Mouse (Mus musculus) gastrocnemius, postnatal 14 days (tissue): ENCODE data around the gene Cdc7. TPM values are rescaled to one million over a fixed set of nuclear protein-coding genes. Genes with fewer than 3 reads are reported as not detected.
A peak's percentile ranks its signal among the peaks of the same experiment; 100 is the strongest.

Experiments used
- DNase-seq: peaks from one replicate; pipeline ENCODE4 v3.0.0; 2021; ENCODE audit warnings: mixed read lengths
- intact Hi-C: fragments of 180-260 bp; cut with DNase I; formaldehyde crosslinking; loops from one replicate; pipeline ENCODE4 v1.15.1; 2025; ENCODE audit warnings: low total_unique reads
- total RNA-seq, 2 experiments: library from RNA; stranded (reverse); gene quantifications; 2 replicates each; pipeline ENCODE4 v1.2.3; 2021

Cdc7 gene
- total RNA-seq, 2 experiments from 2014 or later, result 0.88 to 1.00 TPM

DNA sequence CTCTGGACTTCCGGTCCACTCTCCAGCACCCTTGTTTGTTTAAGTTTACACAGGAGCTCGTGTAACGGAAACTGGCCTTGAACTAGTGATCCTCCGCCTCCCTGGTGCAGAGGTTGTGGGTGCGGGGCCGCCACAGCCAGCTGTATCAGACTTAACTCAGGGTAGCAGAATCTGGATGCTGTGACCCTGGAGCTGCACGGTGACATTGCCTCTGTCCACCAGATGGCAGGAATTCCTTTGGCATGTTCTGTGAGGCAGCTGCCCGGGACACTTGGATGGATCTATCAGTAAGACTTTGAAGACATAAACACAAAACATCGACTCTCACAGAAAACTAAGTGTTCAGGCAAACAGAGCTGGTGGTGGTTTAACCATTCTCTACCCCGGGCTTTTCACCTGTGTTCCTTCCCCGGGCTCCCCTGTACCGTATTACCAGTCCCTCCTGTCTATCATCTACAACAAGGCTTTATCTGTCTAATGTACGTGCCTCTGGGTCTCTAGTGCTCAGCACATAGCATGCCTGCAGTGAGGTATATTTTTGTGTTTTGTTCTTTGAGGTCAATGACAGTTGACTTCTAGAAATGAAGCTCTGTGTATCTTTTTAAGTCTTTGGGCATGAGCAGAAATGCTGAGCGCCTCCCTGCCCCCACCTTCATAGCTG lies 26.6 kb downstream of the Cdc7 start:
- intact Hi-C loops, result loop anchor here (2.0 to 5.0 kb wide), 2 partner anchors 297 to 332 kb away; partner anchors contain the start of gene Tgfbr3

DNA sequence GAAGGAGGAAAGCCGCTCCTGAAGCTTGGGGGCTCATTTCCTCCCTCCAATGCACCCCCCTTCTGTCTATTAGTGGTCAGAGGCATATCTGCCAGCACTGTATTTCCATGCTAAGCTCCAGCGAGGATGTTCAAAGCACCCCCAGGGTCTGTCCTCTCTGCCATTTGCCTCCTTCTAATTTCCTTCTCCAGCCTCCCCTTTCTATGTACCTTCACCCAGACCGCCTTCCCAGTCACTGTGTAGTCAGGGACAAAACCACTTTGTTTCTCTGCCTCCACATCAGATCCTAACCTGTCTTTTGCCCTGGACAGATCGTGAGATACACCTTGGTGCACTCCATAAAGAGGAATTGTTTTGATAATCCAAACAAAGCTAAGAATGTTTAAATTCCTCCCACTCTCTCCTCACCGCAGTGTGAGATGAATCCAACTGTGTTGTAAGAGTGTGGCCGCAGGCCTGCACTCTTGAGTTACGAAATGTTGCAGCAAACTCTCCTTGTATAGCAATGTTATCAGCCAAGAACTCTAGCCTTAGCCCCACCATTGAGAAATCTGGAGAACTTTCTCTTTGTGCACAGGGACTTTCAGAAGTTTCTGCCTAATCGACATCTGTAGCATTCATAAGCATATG lies 27.3 kb downstream of the Cdc7 start:
- intact Hi-C loops, result loop anchor here (2.0 to 5.0 kb wide), 2 partner anchors 296 to 331 kb away; partner anchors contain the start of gene Tgfbr3
- no peak for DNase-seq

More for the DNA sequence above, 26.6 kb downstream of the Cdc7 start:
- peak; percentile 64 for DNase-seq

DNA sequence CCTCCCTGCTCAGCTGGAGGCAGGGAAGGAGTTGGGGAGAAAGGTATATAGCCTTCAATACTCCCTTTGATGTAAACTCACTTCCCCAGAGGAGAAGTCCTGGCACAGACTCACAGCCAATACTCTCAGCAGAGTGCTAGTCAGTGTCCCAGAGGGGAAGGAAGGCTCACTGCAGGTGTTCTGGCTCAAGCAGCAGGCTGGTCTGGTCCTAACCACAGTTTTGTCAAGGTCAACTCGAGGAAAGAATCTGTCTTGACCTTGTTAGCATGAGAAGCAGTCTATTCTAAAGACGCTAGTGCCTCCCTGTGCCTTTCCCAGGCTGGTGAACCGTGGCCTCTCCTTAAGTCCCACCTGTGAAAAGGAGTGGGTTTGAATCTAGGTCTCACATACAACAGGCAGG lies 30.6 kb downstream of the Cdc7 start:
- intact Hi-C loops, result loop anchor here (5.0 kb wide), 1 partner anchor 293 kb away; the partner anchor contains the start of gene Tgfbr3
- no peak for DNase-seq

DNA sequence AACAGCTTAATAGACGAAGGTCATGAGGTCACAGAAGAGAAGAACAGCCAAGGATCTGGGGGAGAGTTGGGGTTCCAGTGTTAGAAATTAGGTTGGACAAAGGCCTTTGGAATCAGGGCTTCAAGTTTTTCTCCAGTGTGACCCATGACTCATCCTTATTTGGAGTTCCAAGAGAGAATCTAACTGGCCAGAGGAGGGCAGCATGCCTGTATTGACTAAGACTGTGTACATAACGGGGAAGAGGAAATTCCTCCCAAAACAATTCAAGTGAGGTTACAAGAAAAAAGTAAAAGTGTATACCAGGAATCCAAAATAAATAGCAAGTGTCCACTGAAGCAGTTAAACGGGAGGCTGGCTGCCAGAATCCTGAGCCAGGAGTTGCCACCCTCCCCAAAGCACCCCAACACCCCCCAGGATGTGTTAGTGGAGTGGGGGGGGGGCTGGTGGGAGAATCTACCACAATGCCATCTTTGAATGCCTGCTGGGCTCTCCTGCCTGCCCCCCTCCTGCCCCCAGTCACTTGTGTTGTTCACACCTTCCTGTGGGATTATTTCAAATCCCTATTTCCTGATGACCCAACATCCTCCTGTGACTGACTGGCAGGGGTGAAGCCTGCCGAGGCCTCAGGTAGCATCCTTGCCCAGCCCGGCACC lies 31.9 kb downstream of the Cdc7 start:
- intact Hi-C loops, result no loop called here
- peak; percentile 67 for DNase-seq

DNA sequence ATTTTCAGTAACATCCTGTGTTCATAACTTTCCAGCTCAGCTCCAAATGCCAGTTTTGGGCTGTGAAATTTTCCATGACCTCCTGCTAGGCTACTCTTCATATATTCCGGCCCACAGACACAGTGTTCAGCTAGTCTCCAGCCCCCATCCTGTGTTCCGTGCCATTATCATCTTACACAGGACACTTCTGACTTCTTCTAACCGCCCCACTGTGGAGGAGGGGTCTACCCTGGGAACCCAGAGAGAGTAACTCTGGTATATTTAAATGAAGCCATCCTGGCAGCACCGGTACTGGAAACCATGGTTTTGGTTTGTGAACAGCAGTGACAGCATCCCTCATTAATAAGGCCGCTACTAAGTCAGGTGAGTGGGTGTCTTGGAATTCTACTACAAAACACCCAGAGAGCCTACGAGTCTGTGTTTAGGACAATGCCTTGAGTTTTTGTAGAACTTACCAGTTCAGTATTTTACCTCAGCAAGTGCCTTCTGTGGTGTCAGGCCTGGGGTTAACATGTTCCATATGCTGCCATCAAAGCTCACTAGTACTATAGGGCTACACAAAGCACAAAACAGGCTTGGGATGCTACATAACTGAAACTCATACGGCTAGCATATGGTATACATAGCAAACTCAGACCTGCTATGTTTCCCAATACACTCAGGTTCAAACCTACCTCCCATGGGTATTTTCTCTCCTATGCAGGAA lies 32.6 kb downstream of the Cdc7 start:
- intact Hi-C loops, result no loop called here
- no peak for DNase-seq

DNA sequence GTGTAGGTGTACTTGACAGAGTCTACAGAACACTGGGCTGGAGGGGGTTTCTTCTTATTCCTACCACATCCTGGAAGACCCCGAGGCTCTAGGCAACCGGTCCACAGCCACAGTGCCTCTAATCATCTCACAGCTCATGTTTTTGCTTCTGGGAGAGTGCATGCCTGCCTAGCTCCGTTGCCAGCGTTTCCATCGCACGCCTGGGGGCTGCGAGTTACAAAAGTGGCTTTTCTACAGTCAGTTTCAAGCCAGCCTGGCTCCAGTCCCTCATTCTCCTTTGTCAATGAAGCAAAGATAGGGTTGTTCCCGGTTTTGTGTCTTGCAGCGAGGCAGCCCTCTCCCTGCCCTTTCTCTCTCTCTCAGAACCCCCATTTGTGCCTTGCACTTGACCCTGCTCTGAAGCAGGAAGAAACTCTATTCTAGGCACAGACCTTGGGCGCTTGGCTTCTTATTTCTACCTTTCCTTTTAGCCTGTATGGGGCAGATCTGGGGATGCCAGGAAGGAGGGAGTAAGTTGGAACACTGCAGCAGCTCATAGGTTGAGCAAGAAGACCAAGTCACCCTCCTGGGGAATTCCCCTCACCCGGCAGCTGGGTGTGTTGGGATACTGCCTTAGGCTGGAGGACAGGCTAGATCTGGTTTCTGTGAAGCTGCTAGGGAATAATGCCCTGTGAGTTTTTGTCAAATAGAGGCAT lies 37.4 kb downstream of the Cdc7 start:
- DNase-seq, result no peak
- intact Hi-C loops, result no loop called here

DNA sequence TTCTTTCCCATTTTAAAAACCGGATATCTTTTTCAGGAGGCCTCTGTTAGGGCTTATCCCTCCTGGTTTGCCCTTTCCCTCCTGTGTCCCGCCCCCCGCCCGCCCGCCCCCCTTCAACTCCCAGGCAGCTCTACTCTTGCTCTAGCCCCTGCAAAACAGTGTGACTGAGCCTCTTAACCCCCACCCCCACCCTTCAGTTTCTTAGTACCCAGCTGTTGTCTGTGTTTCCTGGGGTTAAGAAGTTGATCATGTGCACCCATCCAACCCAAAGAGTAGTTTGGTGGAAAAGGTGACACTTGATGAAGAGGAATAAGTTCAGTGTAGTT lies 37.9 kb downstream of the Cdc7 start:
- no peak for DNase-seq
- intact Hi-C loops, result no loop called here

DNA sequence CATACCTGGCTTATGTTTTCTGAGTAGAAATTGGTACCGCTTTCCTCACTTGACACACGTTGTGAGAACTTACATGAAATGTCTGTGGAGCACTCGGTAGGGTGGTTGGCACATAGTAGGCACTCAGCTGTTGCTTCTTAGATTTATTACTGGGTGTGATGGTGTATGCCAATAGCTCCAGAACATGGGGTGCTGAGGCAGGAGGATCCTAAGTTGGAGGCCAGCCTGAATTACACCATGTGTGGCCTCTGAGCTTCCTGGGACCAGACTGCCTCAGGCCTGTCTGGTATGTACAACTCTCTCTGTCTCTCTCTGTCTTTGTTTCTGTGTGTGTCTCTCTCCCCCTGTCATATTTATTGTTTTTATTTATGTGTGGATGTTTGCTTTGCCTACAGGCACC lies 45.6 kb downstream of the Cdc7 start:
- intact Hi-C loops, result no loop called here

DNA sequence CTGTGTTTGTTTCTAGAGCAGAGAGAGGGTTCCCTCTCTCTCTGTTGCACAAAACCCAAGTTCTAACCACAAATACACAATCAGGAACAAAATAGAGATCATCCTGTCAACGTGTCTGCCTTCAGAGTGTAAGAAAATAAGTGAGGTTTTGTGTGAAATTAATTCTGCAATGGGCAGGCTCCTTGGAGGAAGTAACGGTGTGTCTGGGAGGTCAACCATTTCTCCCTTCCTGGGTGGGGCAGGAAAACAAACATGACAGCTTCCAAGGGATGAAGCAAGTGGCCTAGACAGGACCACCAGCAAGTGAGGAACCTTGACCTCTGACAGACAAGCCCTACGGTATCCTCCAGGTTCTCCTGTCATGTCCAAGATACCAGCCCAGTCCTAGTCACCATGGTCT lies 46.2 kb downstream of the Cdc7 start:
- no peak for DNase-seq
- intact Hi-C loops, result no loop called here

More for the DNA sequence above, 45.6 kb downstream of the Cdc7 start:
- no peak for DNase-seq

DNA sequence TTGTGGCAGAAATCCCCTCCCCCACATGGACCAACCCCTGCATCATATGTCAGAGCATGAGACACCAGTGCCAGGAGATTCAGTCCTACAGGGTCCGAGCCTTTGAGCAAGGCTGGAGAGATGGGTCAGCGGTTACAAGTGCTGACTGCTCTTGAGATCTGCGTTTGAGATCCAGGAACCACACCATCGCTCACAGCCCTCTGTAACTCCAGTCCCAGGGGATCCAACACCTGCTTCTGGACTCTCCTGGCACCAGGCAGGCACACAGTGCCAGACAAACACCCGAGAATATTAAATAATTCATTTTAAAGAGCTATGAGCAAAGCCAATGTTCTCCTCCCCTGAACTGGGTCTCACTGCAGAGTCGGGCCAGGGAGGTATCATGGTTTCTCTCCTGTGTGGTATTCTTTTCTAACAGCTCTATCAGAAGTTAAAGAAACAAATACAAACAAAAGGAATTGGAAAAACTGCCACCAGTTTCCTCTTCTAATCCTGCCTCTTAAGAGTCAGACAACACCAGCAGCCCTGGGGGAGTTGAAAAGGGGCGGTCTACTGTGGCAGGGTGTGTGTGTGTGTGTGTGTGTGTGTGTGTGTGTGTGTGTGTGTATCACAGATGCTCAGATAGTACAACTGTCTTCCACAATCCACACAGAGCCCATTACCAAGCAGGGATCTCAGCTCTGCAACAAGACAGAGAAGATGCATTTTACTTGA lies 47.4 kb downstream of the Cdc7 start:
- intact Hi-C loops, result no loop called here
- DNase-seq, result no peak

DNA sequence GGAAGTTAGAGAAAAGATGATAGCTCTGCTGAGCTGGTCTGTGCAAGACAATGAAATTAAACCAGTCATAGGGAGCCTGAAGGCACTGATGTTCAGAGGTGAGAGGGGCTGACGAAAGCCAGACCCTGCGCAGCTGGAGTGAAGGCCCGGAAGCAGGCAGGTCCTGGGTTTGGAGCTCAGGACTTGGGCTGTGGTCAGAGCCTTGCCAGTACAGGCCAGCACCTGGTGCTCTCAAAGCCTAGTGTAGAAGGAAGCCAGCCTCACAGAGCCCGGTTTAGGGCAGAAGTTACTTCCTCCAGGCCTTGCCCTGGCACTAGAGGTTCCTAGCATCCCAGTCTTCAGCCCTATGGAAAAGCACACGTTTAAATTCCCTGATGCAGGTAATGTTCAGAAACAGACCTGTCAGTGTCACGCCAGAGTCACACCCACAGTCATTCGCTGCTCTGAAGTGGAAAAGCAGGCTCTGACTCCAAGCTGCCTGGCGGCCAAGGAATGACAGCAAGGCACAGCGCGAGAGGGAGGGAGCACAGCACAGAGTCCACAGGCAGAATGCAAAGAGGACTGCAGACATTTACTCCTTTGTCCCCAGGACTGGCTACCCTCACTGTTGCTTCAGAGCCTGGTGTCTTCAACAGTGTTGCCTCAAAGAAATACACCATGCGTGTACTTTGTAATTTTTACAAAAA lies 48.1 kb downstream of the Cdc7 start:
- no peak for DNase-seq
- intact Hi-C loops, result no loop called here

DNA sequence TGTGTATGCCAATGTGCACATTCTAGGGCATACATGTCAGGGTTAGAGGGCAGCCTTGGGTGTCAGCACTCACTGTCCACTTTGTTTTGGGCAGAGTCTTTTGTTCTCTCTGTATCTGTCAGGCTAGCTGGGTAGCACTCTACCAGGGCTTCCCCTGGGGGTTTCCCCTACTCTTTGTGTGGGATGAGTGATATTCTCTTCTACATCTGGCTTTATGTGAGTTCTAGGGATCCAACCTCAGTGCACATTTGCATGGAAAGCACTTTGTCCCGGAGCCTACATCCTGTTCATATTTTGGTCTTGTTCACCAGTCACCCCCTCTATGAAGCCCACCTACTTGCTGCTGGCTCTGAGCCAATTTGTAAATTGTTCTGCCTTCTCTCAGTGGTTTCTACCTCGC lies 49.3 kb downstream of the Cdc7 start:
- intact Hi-C loops, result no loop called here
- no peak for DNase-seq

DNA sequence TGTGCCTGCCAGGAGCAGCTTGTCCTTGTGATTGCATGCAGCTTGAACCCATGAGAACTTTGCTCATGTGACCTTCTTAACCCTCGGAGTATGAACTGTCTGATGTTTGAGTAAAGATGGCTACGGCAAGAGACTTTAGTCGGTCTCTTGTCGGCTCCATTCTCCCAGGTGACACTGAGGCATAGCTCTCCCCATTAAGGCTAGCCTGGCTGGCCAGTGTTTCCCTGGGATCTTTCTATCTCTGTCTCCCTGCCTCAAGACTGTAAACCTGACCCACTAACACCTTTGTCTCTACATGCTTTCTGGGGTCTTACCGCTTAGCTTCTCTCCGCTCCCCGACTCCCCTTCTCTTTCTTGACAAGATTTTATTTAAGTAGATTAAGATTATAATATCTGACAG lies 50.0 kb downstream of the Cdc7 start:
- no peak for DNase-seq
- intact Hi-C loops, result no loop called here

DNA sequence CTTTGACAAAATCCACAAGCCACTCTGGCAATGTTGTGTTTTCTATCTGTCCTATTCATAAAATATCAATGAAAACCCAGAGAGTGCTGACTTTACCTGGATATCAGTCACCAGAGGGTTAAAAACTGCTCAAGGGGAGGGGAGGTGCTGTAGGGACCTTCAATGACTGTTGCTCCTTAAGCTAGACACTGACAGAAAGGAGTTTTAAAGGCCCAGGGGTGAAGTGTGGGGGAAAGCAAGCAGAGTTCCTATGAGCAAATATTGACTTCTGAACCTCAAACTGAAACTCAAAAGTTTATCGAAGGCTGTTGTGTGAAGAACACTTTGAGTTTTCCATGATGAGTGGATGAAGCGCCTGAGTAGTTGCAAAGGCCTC lies 50.9 kb downstream of the Cdc7 start:
- DNase-seq, result no peak
- intact Hi-C loops, result no loop called here

DNA sequence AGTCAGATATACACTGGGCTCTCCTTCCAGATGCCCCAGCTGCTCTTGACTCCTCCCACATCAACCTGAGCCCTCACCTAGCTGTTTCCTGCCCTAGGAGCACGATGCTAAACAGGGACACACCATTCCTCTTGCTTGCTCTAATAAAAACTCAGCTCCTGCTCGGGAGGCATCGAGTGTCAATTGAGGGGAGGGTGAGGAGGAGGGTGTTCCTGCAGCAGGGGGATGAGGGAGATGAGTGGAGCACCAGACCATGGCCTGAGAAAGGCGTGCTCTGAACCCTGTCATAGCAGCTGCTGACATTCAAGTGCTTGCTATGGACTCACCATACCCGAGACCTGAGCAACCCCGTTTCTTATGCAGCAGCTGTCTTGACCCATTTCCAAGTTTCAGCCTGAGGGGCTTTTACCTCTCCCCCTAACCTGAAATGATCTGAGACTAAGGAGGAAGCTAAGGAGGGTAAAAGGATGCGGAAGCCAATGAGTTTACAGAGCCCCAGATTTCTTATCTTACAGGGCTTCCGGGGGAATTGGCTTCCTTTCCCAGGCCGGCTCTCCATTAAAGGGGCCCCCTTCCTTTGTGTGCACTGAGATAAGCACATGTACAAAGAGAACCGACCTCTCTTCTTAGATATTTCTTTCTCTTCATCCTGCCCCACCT lies 51.4 kb downstream of the Cdc7 start:
- no peak for DNase-seq
- intact Hi-C loops, result no loop called here

DNA sequence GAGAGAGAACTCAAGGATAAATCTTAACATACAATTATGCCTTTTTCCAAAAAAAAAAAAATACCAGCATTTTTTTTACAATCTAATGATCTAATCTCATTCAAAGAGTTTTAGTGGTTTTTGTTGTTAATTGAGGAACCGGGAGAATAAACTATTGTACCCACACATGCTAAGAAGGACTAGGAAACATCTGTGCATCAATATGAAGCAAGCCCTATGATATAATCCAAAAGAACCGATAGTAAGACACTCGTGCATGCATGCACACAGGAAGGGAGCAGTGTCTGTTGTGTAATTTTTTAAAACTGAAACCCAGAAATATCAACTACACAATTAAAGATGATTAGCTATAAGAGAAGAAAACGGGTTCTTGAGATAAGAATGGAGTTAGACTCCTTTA lies 52.4 kb downstream of the Cdc7 start:
- intact Hi-C loops, result no loop called here
- no peak for DNase-seq

DNA sequence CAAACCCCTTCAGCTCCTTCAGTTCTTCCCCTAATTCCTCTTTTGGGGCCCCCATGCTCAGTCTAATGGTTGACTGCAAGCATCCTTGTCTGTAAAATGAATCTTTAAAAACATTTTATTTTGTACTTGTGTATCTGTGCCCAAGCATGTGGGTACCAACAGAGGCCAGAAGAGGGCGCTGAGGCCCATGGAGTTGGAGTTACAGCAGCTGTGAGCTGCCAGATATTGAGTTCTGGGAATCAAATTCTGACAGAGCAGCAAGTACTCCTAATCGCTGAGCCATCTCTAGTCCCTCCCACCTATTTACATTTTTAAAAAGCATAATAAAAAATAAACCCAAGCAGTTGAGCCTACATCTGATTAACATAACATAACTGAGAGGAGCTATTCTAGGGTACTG lies 53.4 kb downstream of the Cdc7 start:
- DNase-seq, result no peak
- intact Hi-C loops, result no loop called here

DNA sequence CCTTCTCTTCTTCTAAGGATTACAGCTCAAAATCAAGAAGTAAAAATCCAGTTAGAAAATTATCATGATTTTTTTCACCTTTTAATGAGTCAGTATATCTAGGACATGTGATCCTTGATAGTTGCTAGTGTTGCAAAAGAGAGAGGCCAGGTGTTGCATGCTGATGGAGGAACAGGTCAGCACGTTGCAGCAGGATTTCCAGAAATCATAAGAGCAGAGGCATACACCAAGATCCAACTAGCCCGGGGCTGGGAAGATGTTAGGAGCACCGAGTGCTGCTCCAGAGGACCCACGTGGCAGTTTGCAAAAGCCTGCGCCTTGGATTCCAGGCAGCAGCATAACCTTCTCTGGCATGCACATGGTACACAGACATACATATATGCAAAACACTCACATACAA lies 54.9 kb downstream of the Cdc7 start:
- intact Hi-C loops, result loop anchor here (2.0 kb wide), 1 partner anchor 50 kb away; no protein-coding TSS in a partner anchor

More for the DNA sequence above, 54.9 kb downstream of the Cdc7 start:
- no peak for DNase-seq
